Mouse (Mus musculus): Measurements from ENCODE around the gene Lmtk2. TPM values are rescaled to one million over a fixed set of nuclear protein-coding genes. Genes with fewer than 3 reads are reported as not detected.

Gene Lmtk2
- polyA plus RNA-seq, 1 experiment from 2014 or later = 10.6 TPM

DNA sequence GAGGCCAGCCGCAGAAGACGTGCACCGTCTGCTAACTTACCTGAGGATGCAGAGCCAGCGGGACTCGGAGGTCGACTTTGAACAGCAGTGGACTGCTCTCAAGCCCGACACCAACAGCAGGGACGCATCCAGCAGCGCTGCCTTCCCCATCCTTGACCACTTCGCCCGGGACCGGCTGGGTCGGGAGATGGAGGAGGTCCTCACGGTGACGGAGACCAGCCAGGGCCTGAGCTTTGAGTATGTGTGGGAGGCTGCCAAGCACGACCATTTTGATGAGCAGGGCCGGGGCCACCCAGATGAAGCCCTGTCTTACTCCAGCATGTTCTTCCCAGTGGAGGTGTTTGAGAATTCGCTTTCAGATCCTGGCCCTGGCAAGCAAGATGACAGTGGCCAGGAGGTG lies 73.4 kb downstream of the Lmtk2 start:
- Histone ChIP-seq H3K27ac (replicated peaks; ENCODE audit: low read depth, low read length) (no peak overlapping the region), H3K9me3 (ENCODE audit: control insufficient read depth, low read length) (no peaks in the 10 kb centered on the region), H3K36me3 (ENCODE audit: control insufficient read depth, insufficient read depth, low read length) (peaks cover 76% of the 10 kb centered on the region), H3K4me1 (ENCODE audit: control insufficient read depth, insufficient read depth, low read length) (no peaks in the 10 kb centered on the region), H3K4me2 (ENCODE audit: low read length) (no peak overlapping the region), H3K4me3 (replicated peaks; ENCODE audit: low read depth, low read length) (no peak overlapping the region), H3K9ac (replicated peaks; ENCODE audit: low read length) (no peak overlapping the region), H3K27me3 (ENCODE audit: control insufficient read depth, insufficient read depth, low read length) (no peaks in the 10 kb centered on the region)
- DNase-seq (no peak), ATAC-seq (ENCODE audit: low FRiP score, low TSS enrichment) (no peak)
- 95% methylated on average over 18 of the region's 18 CpGs for WGBS

DNA sequence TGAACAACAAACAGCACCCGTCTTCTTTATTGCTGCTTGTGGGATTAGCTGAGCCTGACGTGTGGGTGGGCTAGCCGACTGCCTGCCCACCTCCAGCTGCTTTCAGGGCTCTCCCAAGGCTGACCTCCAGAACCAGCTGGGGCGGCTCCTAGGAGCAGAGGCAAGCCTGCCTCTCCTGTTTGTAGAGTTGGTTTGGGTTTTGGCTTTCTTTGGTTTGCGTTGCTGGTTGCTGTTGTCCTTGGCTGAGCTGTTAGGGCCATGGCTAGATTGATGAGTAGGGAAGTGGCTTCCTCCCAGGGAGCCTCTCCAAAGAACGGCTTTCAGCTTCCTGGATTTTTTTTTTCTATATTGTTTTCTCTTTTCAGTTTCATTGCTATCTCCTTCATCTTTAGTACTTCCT lies 78.0 kb downstream of the Lmtk2 start:
- WGBS = 58% methylated on average over 6 of the region's 6 CpGs
- H3K4me3 ChIP-seq (replicated peaks; ENCODE audit: low read depth, low read length) = no peak overlapping the region
- H3K36me3 ChIP-seq (ENCODE audit: control insufficient read depth, insufficient read depth, low read length) = peaks cover 56% of the 10 kb centered on the region
- H3K4me2 ChIP-seq (ENCODE audit: low read length) = no peak overlapping the region
- no peaks in the 10 kb centered on the region for H3K27me3 ChIP-seq (ENCODE audit: control insufficient read depth, insufficient read depth, low read length)
- no peak overlapping the region for H3K9ac ChIP-seq (replicated peaks; ENCODE audit: low read length)
- no peak overlapping the region for H3K27ac ChIP-seq (replicated peaks; ENCODE audit: low read depth, low read length)
- no peaks in the 10 kb centered on the region for H3K4me1 ChIP-seq (ENCODE audit: control insufficient read depth, insufficient read depth, low read length)
- ATAC-seq (ENCODE audit: low FRiP score, low TSS enrichment) (no peak), DNase-seq (no peak)
- H3K9me3 ChIP-seq (ENCODE audit: control insufficient read depth, low read length) = no peaks in the 10 kb centered on the region

DNA sequence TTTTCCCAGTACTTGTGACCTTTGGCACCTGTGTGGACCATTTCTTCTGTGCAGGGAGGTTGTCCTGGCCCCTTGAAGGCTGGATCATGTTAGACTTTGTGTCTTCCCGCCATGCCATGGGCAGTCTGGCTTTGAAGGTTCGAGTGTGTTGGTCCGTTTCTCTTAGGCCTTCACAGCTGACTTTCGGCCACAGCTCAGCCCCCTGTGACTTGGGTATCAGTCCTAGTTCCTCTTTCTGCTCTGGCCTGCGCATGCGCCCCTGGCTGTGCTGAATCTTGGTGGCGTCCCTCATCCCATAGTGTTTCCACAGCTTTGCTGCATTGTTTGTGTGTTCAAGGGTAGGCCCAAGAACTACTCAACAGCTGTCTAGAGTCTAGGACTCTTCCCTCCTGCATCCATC lies 81.0 kb downstream of the Lmtk2 start:
- WGBS = 95% methylated on average over 7 of the region's 7 CpGs

DNA sequence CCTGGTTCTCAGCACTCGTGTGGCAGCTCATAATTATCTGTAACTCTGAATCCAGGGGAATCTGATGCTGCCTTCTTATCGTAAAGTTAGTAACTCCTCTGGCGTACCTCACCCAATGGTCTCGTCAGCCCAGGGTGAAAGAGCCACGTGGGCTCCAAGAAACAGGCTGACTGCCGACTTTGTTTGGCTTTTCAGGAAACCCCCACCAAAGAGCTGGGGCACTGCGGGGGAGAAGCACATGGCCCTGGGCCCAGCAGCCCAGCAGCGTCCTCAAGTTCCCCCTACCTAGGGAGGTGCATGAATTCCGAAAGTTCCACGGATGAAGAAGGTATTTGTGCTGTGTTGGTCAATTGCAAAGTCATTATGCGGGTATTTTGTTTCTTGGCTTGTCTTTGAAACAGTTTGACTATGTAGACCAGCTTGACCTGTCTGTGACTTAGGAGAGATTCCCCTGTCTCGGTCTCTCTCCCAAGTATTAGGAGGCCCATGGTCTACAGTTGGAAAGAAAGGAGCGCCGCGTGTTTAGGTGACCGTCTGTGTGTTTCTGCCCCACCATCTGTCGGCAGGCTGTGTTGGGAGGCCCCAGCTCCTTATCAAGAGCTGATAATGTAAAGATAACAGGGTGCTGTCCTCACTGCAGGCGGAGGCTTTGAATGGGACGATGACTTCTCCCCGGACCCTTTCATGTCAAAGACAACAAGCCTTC lies 82.5 kb downstream of the Lmtk2 start:
- Histone ChIP-seq H3K27ac (replicated peaks; ENCODE audit: low read depth, low read length) (no peak overlapping the region), H3K9me3 (ENCODE audit: control insufficient read depth, low read length) (no peaks in the 10 kb centered on the region), H3K36me3 (ENCODE audit: control insufficient read depth, insufficient read depth, low read length) (peaks cover 45% of the 10 kb centered on the region), H3K27me3 (ENCODE audit: control insufficient read depth, insufficient read depth, low read length) (no peaks in the 10 kb centered on the region), H3K9ac (replicated peaks; ENCODE audit: low read length) (no peak overlapping the region), H3K4me3 (replicated peaks; ENCODE audit: low read depth, low read length) (no peak overlapping the region), H3K4me2 (ENCODE audit: low read length) (no peak overlapping the region), H3K4me1 (ENCODE audit: control insufficient read depth, insufficient read depth, low read length) (no peaks in the 10 kb centered on the region)
- ATAC-seq (ENCODE audit: low FRiP score, low TSS enrichment) = no peak
- no peak for DNase-seq
- WGBS = 88% methylated on average over 20 of the region's 20 CpGs

More for the DNA sequence above, 81.0 kb downstream of the Lmtk2 start:
- Histone ChIP-seq H3K4me1 (ENCODE audit: control insufficient read depth, insufficient read depth, low read length) (no peaks in the 10 kb centered on the region), H3K4me2 (ENCODE audit: low read length) (no peak overlapping the region), H3K27me3 (ENCODE audit: control insufficient read depth, insufficient read depth, low read length) (no peaks in the 10 kb centered on the region), H3K4me3 (replicated peaks; ENCODE audit: low read depth, low read length) (no peak overlapping the region), H3K27ac (replicated peaks; ENCODE audit: low read depth, low read length) (no peak overlapping the region), H3K36me3 (ENCODE audit: control insufficient read depth, insufficient read depth, low read length) (peaks cover 52% of the 10 kb centered on the region), H3K9ac (replicated peaks; ENCODE audit: low read length) (no peak overlapping the region), H3K9me3 (ENCODE audit: control insufficient read depth, low read length) (no peaks in the 10 kb centered on the region)
- DNase-seq (no peak), ATAC-seq (ENCODE audit: low FRiP score, low TSS enrichment) (no peak)

DNA sequence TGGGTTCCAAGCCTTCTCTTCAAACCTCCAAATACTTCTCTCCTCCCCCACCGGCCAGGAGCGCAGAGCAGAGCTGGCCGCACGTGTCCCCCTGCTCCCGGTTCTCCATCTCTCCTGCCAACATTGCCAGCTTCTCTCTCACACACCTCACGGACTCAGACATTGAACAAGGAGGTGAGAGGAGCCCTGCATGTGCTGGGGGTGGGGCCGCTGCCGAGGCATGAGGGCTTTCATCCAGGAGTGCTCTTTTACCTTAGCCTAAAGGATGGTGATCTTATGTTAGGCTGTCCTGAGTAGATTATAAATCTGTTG lies 83.0 kb downstream of the Lmtk2 start:
- Histone ChIP-seq H3K9ac (replicated peaks; ENCODE audit: low read length) (no peak overlapping the region), H3K27ac (replicated peaks; ENCODE audit: low read depth, low read length) (no peak overlapping the region), H3K9me3 (ENCODE audit: control insufficient read depth, low read length) (no peaks in the 10 kb centered on the region), H3K4me2 (ENCODE audit: low read length) (no peak overlapping the region), H3K36me3 (ENCODE audit: control insufficient read depth, insufficient read depth, low read length) (peaks cover 41% of the 10 kb centered on the region), H3K4me3 (replicated peaks; ENCODE audit: low read depth, low read length) (no peak overlapping the region), H3K27me3 (ENCODE audit: control insufficient read depth, insufficient read depth, low read length) (no peaks in the 10 kb centered on the region), H3K4me1 (ENCODE audit: control insufficient read depth, insufficient read depth, low read length) (no peaks in the 10 kb centered on the region)
- WGBS = 89% methylated on average over 8 of the region's 8 CpGs
- DNase-seq (no peak), ATAC-seq (ENCODE audit: low FRiP score, low TSS enrichment) (no peak)

DNA sequence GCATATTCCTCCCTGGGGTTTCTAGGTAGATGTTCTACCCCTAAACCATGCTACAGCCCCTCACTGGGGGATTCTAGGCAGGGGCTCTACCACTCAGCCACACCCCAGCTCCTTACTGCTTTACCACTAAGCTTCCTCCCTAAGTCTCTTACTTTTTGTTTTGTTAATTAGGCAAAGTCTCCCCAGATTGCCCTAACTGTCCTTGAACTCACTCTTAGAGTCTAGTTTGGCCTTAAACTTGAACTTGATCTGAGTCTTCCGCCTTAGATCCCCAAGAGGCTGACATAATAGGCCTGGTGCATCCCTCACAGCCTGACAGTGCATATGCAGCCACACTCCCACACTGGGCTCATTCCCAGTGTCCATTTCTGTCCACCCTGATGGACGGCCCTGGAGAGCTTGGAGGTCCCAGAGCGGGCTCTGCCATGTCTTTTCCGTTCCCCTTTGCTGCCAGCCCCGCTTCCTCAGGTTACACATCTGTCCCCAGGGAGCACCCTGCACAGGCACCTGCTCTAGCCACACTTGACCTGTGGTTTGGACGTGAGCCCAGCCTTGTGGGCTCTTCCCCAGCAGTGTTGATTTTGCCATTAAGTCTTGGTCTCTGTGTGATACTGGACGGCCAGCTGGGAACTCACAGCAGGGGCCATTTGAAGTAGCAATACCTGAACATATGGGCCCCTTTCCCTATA lies 83.6 kb downstream of the Lmtk2 start:
- no peak for ATAC-seq (ENCODE audit: low FRiP score, low TSS enrichment)
- Histone ChIP-seq H3K4me1 (ENCODE audit: control insufficient read depth, insufficient read depth, low read length) (no peaks in the 10 kb centered on the region), H3K9ac (replicated peaks; ENCODE audit: low read length) (no peak overlapping the region), H3K36me3 (ENCODE audit: control insufficient read depth, insufficient read depth, low read length) (peaks cover 37% of the 10 kb centered on the region), H3K4me3 (replicated peaks; ENCODE audit: low read depth, low read length) (no peak overlapping the region), H3K27me3 (ENCODE audit: control insufficient read depth, insufficient read depth, low read length) (no peaks in the 10 kb centered on the region), H3K4me2 (ENCODE audit: low read length) (no peak overlapping the region), H3K9me3 (ENCODE audit: control insufficient read depth, low read length) (no peaks in the 10 kb centered on the region), H3K27ac (replicated peaks; ENCODE audit: low read depth, low read length) (no peak overlapping the region)
- 86% methylated on average over 7 of the region's 7 CpGs for WGBS
- DNase-seq = no peak

DNA sequence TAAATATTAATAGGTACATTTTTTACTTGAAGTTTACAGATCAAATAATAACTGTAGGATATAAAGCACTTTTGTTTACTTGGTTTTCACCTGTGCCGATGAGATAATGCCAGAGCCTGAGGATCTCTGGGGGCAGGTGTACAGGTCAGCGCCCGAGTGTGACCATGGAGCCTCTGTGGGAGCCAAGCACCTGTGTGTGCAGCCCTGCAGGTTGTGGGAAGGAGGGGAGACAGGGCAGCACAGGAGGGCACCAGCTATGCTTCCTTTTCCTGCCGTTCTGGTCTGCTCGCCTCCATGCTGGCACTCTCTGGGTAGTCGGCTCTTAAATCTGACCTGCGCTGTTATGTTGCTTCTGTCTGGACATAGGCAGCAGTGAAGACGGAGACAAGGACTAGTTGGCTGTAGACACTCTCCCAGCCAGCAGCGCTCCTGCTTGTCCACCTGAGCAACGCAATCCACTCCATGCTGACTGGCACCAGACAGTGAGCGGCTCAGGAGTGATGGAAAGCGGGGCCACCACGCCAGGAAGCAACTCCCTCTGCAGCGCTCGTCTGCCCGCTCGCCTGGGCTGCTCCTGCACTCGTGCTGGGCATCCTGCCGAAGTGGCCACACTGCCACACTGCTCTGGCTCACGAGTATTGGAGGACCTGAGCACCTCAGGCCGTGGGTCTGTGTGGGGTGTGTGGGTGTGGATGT lies 84.3 kb downstream of the Lmtk2 start:
- ATAC-seq (ENCODE audit: low FRiP score, low TSS enrichment) (no peak), DNase-seq (no peak)
- no peak overlapping the region for H3K9ac ChIP-seq (replicated peaks; ENCODE audit: low read length)
- no peaks in the 10 kb centered on the region for H3K27me3 ChIP-seq (ENCODE audit: control insufficient read depth, insufficient read depth, low read length)
- 95% methylated on average over 21 of the region's 21 CpGs for WGBS
- no peak overlapping the region for H3K4me2 ChIP-seq (ENCODE audit: low read length)
- no peak overlapping the region for H3K27ac ChIP-seq (replicated peaks; ENCODE audit: low read depth, low read length)
- no peak overlapping the region for H3K4me3 ChIP-seq (replicated peaks; ENCODE audit: low read depth, low read length)
- H3K4me1 ChIP-seq (ENCODE audit: control insufficient read depth, insufficient read depth, low read length) = no peaks in the 10 kb centered on the region
- no peaks in the 10 kb centered on the region for H3K9me3 ChIP-seq (ENCODE audit: control insufficient read depth, low read length)
- peaks cover 33% of the 10 kb centered on the region for H3K36me3 ChIP-seq (ENCODE audit: control insufficient read depth, insufficient read depth, low read length)

DNA sequence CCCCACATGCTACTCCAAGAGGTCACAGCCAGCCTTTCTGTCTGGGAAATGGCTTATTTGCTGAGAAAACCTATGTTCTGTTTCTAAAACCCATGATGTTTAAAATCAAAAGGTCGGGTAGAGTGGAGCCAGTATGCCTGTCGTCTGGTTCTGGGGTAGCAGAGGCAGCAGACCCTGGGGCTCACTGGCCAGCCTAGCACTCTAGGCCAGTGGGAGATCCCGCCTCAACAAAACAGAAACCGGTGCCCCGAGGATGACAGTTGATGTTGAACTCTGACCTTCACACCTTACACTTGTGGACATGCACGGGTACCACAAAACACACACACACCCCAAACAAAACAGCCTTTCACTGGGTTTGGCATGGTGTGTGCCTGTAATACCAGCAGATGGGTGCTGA lies 88.2 kb downstream of the Lmtk2 start:
- WGBS = 88% methylated on average over 6 of the region's 6 CpGs
- Histone ChIP-seq H3K9ac (replicated peaks; ENCODE audit: low read length) (no peak overlapping the region), H3K27me3 (ENCODE audit: control insufficient read depth, insufficient read depth, low read length) (no peaks in the 10 kb centered on the region), H3K4me2 (ENCODE audit: low read length) (no peak overlapping the region), H3K4me3 (replicated peaks; ENCODE audit: low read depth, low read length) (no peak overlapping the region), H3K9me3 (ENCODE audit: control insufficient read depth, low read length) (no peaks in the 10 kb centered on the region), H3K4me1 (ENCODE audit: control insufficient read depth, insufficient read depth, low read length) (peaks cover 9% of the 10 kb centered on the region), H3K27ac (replicated peaks; ENCODE audit: low read depth, low read length) (no peak overlapping the region), H3K36me3 (ENCODE audit: control insufficient read depth, insufficient read depth, low read length) (peaks cover 32% of the 10 kb centered on the region)
- ATAC-seq (ENCODE audit: low FRiP score, low TSS enrichment) (no peak), DNase-seq (no peak)

DNA sequence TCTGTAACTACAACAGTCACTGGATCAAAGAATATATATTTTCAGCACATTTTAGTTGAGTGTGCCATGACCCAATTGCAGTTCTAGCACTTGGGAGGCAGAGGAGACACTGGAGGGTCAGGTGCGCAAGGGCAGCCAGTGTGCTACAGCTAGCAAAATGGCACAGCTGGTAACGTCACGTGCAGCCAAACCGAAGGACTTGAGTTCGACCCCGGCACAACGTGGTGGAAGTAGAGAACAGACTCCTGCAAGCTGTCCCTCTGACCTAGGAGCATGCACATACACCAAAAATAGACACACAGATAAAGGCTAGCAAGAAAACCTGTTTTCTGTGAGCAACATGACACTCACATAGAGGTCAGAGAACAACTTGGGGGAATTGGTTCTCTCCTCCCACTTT lies 89.1 kb downstream of the Lmtk2 start:
- Histone ChIP-seq H3K36me3 (ENCODE audit: control insufficient read depth, insufficient read depth, low read length) (peaks cover 25% of the 10 kb centered on the region), H3K27ac (replicated peaks; ENCODE audit: low read depth, low read length) (no peak overlapping the region), H3K9me3 (ENCODE audit: control insufficient read depth, low read length) (no peaks in the 10 kb centered on the region), H3K9ac (replicated peaks; ENCODE audit: low read length) (no peak overlapping the region), H3K4me3 (replicated peaks; ENCODE audit: low read depth, low read length) (no peak overlapping the region), H3K4me1 (ENCODE audit: control insufficient read depth, insufficient read depth, low read length) (peaks cover 9% of the 10 kb centered on the region), H3K4me2 (ENCODE audit: low read length) (no peak overlapping the region), H3K27me3 (ENCODE audit: control insufficient read depth, insufficient read depth, low read length) (no peaks in the 10 kb centered on the region)
- ATAC-seq (ENCODE audit: low FRiP score, low TSS enrichment) = no peak
- 78% methylated on average over 7 of the region's 7 CpGs for WGBS
- DNase-seq = no peak

All from midbrain, embryonic 14.5 days (tissue).